Mouse (Mus musculus) neural tube, embryonic 11.5 days (tissue): ENCODE measurements at regions not wholly inside any gene's neighbourhood (a gene's known extent, or its start where the extent isn't known, plus 50 kb on each side); places are given as distances from the start of the nearest gene placed in this dataset.

Source experiments
- ATAC-seq: fragments of 200-750 bp; cut with Nextera tagmentation; 2 replicates; pipeline ENCODE4 v1.8.0; 2017; ENCODE audit warnings: moderate number of reproducible peaks, mild to moderate bottlenecking, moderate TSS enrichment, moderate library complexity; ENCODE audit not compliant: insufficient read depth, low FRiP score, low TSS enrichment
- DNase-seq: peaks from one replicate; pipeline ENCODE4 v3.0.0-alpha.2; 2015; ENCODE audit warnings: low spot score
- H3K27ac ChIP-seq: fragments of 300-500 bp; sonication (generic); 2 replicates; pipeline ENCODE4 v1.5.1; 2014; ENCODE audit warnings: low read depth, mild to moderate bottlenecking, low read length
- H3K27me3 ChIP-seq: fragments of 300-500 bp; sonication (generic); 2 replicates; pipeline ENCODE4 v1.6.1; 2014; ENCODE audit warnings: mild to moderate bottlenecking, low read length, mixed read lengths; ENCODE audit not compliant: control insufficient read depth, insufficient read depth
- H3K36me3 ChIP-seq: fragments of 300-500 bp; sonication (generic); 2 replicates; pipeline ENCODE4 v1.6.1; 2014; ENCODE audit warnings: mild to moderate bottlenecking, low read length, moderate library complexity, mixed read lengths; ENCODE audit not compliant: control insufficient read depth, insufficient read depth
- H3K4me1 ChIP-seq: fragments of 300-500 bp; sonication (generic); 2 replicates; pipeline ENCODE4 v1.6.1; 2014; ENCODE audit warnings: low read length, mixed read lengths; ENCODE audit not compliant: control insufficient read depth, insufficient read depth
- H3K4me2 ChIP-seq: fragments of 300-500 bp; sonication (generic); 2 replicates; pipeline ENCODE4 v1.6.1; 2014; ENCODE audit warnings: low read depth, mild to moderate bottlenecking, moderate library complexity
- H3K4me3 ChIP-seq: fragments of 300-500 bp; sonication (generic); 2 replicates; pipeline ENCODE4 v1.5.1; 2014; ENCODE audit warnings: low read depth, low read length
- H3K9ac ChIP-seq: fragments of 300-500 bp; sonication (generic); 2 replicates; pipeline ENCODE4 v1.6.1; 2014; ENCODE audit warnings: mild to moderate bottlenecking, low read length
- H3K9me3 ChIP-seq: fragments of 300-500 bp; sonication (generic); 2 replicates; pipeline ENCODE4 v1.6.1; 2016; ENCODE audit warnings: low read length; ENCODE audit not compliant: control insufficient read depth
- WGBS: fragments of 180-500 bp; shearing (Covaris S2); extraction: QIAGEN DNeasy Blood & Tissue Kit; methylation state at CpG from one replicate; pipeline ENCODE4 v1.1.7; 2014; 5-methylcytosine and 5-hydroxymethylcytosine counted together

- H3K9me3 ChIP-seq, result no peaks in the 10 kb centered on the region
These were observed 64.4 kb upstream of the Tspan2 start for GRCm38 (mm10) chr3:102669951-102670350.

GRCm38 (mm10) chr3:102670557-102670956 lies 63.8 kb upstream of the Tspan2 start:
- no peaks in the 10 kb centered on the region for H3K4me1 ChIP-seq
- H3K4me2 ChIP-seq, result no peak overlapping the region
- H3K4me3 ChIP-seq, result no peak overlapping the region
- no peak overlapping the region for H3K9ac ChIP-seq
- no peak overlapping the region for H3K27ac ChIP-seq
- WGBS, result 88% methylated on average over 5 of the region's 5 CpGs
- ATAC-seq, result no peak
- no peaks in the 10 kb centered on the region for H3K27me3 ChIP-seq
- no peak for DNase-seq
- no peaks in the 10 kb centered on the region for H3K36me3 ChIP-seq
- no peaks in the 10 kb centered on the region for H3K9me3 ChIP-seq

More at GRCm38 (mm10) chr3:102669951-102670350, 64.4 kb upstream of the Tspan2 start:
- no peak for ATAC-seq
- H3K27ac ChIP-seq, result no peak overlapping the region
- H3K4me1 ChIP-seq, result no peaks in the 10 kb centered on the region
- H3K9ac ChIP-seq, result no peak overlapping the region
- 89% methylated on average over 2 of the region's 2 CpGs for WGBS
- no peak overlapping the region for H3K4me3 ChIP-seq
- DNase-seq, result no peak
- no peaks in the 10 kb centered on the region for H3K36me3 ChIP-seq
- H3K27me3 ChIP-seq, result no peaks in the 10 kb centered on the region
- H3K4me2 ChIP-seq, result no peak overlapping the region

- Histone ChIP-seq H3K9me3 (no peaks in the 10 kb centered on the region), H3K27me3 (no peaks in the 10 kb centered on the region), H3K4me2 (no peak overlapping the region), H3K4me3 (no peak overlapping the region), H3K9ac (no peak overlapping the region), H3K4me1 (no peaks in the 10 kb centered on the region), H3K36me3 (no peaks in the 10 kb centered on the region), H3K27ac (no peak overlapping the region)
- ATAC-seq (no peak), DNase-seq (no peak)
- 87% methylated on average over 5 of the region's 5 CpGs for WGBS
These were observed 63.4 kb upstream of the Tspan2 start for GRCm38 (mm10) chr3:102670972-102671371.

- Histone ChIP-seq H3K27ac (no peak overlapping the region), H3K9ac (no peak overlapping the region), H3K36me3 (no peaks in the 10 kb centered on the region), H3K27me3 (no peaks in the 10 kb centered on the region), H3K4me3 (no peak overlapping the region), H3K9me3 (no peaks in the 10 kb centered on the region), H3K4me1 (no peaks in the 10 kb centered on the region), H3K4me2 (no peak overlapping the region)
- ATAC-seq, result no peak
- 87% methylated on average over 5 of the region's 5 CpGs for WGBS
- DNase-seq, result no peak
These were observed 60.8 kb upstream of the Tspan2 start for GRCm38 (mm10) chr3:102673506-102673905.

- no peak overlapping the region for H3K27ac ChIP-seq
- ATAC-seq (no peak), DNase-seq (no peak)
- H3K4me1 ChIP-seq, result no peaks in the 10 kb centered on the region
- H3K9ac ChIP-seq, result no peak overlapping the region
- 52% methylated on average over 2 of the region's 2 CpGs for WGBS
- H3K36me3 ChIP-seq, result no peaks in the 10 kb centered on the region
- no peaks in the 10 kb centered on the region for H3K27me3 ChIP-seq
- no peak overlapping the region for H3K4me2 ChIP-seq
- no peak overlapping the region for H3K4me3 ChIP-seq
- no peaks in the 10 kb centered on the region for H3K9me3 ChIP-seq
These were observed 60.3 kb upstream of the Tspan2 start for GRCm38 (mm10) chr3:102674068-102674467.

GRCm38 (mm10) chr3:102676946-102677534 lies 57.3 kb upstream of the Tspan2 start:
- Histone ChIP-seq H3K4me2 (no peak overlapping the region), H3K9me3 (no peaks in the 10 kb centered on the region), H3K4me3 (no peak overlapping the region), H3K27me3 (no peaks in the 10 kb centered on the region), H3K9ac (no peak overlapping the region), H3K36me3 (no peaks in the 10 kb centered on the region), H3K27ac (no peak overlapping the region), H3K4me1 (no peaks in the 10 kb centered on the region)
- WGBS, result 86% methylated on average over 7 of the region's 7 CpGs
- DNase-seq (no peak), ATAC-seq (no peak)

- no peaks in the 10 kb centered on the region for H3K27me3 ChIP-seq
- no peak overlapping the region for H3K4me2 ChIP-seq
- DNase-seq (no peak), ATAC-seq (no peak)
- 94% methylated on average over 1 of the region's 1 CpGs for WGBS
- no peaks in the 10 kb centered on the region for H3K4me1 ChIP-seq
- H3K36me3 ChIP-seq, result no peaks in the 10 kb centered on the region
- H3K4me3 ChIP-seq, result no peak overlapping the region
- no peak overlapping the region for H3K9ac ChIP-seq
- no peaks in the 10 kb centered on the region for H3K9me3 ChIP-seq
- no peak overlapping the region for H3K27ac ChIP-seq
These were observed 55.8 kb upstream of the Tspan2 start for GRCm38 (mm10) chr3:102678516-102678915.

GRCm38 (mm10) chr3:102682424-102682823 lies 51.9 kb upstream of the Tspan2 start:
- no peak for DNase-seq
- no peak overlapping the region for H3K4me2 ChIP-seq
- H3K4me1 ChIP-seq, result no peaks in the 10 kb centered on the region
- no peaks in the 10 kb centered on the region for H3K36me3 ChIP-seq
- H3K4me3 ChIP-seq, result no peak overlapping the region
- no peaks in the 10 kb centered on the region for H3K9me3 ChIP-seq
- H3K9ac ChIP-seq, result no peak overlapping the region
- no peak overlapping the region for H3K27ac ChIP-seq
- no peak for ATAC-seq
- no peaks in the 10 kb centered on the region for H3K27me3 ChIP-seq
- 83% methylated on average over 8 of the region's 8 CpGs for WGBS

GRCm38 (mm10) chr3:102683541-102683940 lies 50.8 kb upstream of the Tspan2 start:
- Histone ChIP-seq H3K27me3 (no peaks in the 10 kb centered on the region), H3K9me3 (no peaks in the 10 kb centered on the region), H3K4me1 (no peaks in the 10 kb centered on the region), H3K4me2 (no peak overlapping the region), H3K27ac (no peak overlapping the region), H3K36me3 (no peaks in the 10 kb centered on the region), H3K9ac (no peak overlapping the region), H3K4me3 (no peak overlapping the region)
- WGBS, result 92% methylated on average over 10 of the region's 10 CpGs
- DNase-seq (no peak), ATAC-seq (no peak)
